Mouse (Mus musculus) limb, embryonic 14.5 days (tissue): Measurements from ENCODE around the gene Nptn. TPM values are rescaled to one million over a fixed set of nuclear protein-coding genes. Genes with fewer than 3 reads are reported as not detected.
"Not testable (repeated sequence)": the region's sequence is repeated elsewhere in the genome, so short reads cannot be mapped to it uniquely, and the experiment has no call there.

Experiments used
- ATAC-seq: fragments of 200-750 bp; cut with Nextera tagmentation; 2 replicates; pipeline ENCODE4 v1.8.0; 2017; ENCODE audit warnings: low read depth, moderate number of reproducible peaks, moderate TSS enrichment; ENCODE audit not compliant: low FRiP score
- DNase-seq: peaks from one replicate; pipeline ENCODE4 v3.0.0-alpha.2; 2015; ENCODE audit warnings: low spot score
- H3K27ac ChIP-seq: fragments of 300-500 bp; sonication (generic); replicated peaks from 2 replicates; pipeline ENCODE4 v1.5.1; 2014; ENCODE audit warnings: low read depth, mild to moderate bottlenecking, low read length, moderate library complexity, mixed read lengths
- H3K27me3 ChIP-seq: fragments of 300-500 bp; sonication (generic); 2 replicates; pipeline ENCODE4 v1.6.1; 2014; ENCODE audit warnings: low read length, mixed read lengths; ENCODE audit not compliant: control insufficient read depth, insufficient read depth
- H3K36me3 ChIP-seq: fragments of 300-500 bp; sonication (generic); 2 replicates; pipeline ENCODE4 v1.6.1; 2014; ENCODE audit warnings: mild to moderate bottlenecking, low read length, moderate library complexity, mixed read lengths; ENCODE audit not compliant: control insufficient read depth, insufficient read depth
- H3K4me1 ChIP-seq: fragments of 300-500 bp; sonication (generic); 2 replicates; pipeline ENCODE4 v1.6.1; 2014; ENCODE audit warnings: antibody characterized with exemption, low read length, mixed read lengths; ENCODE audit not compliant: control insufficient read depth, insufficient read depth
- H3K4me2 ChIP-seq: fragments of 300-500 bp; sonication (generic); replicated peaks from 2 replicates; pipeline ENCODE4 v1.6.1; 2014; ENCODE audit warnings: low read depth, mild to moderate bottlenecking, low read length, moderate library complexity; ENCODE audit not compliant: severe bottlenecking
- H3K4me3 ChIP-seq: fragments of 300-500 bp; sonication (generic); replicated peaks from 2 replicates; pipeline ENCODE4 v1.5.1; 2014; ENCODE audit warnings: low read length
- H3K9ac ChIP-seq: fragments of 300-500 bp; sonication (generic); 2 replicates; pipeline ENCODE4 v1.6.1; 2014; ENCODE audit warnings: mild to moderate bottlenecking, low read depth, low read length, moderate library complexity; ENCODE audit not compliant: severe bottlenecking
- H3K9me3 ChIP-seq: fragments of 300-500 bp; sonication (generic); 2 replicates; pipeline ENCODE4 v1.6.1; 2016; ENCODE audit warnings: low read length; ENCODE audit not compliant: control insufficient read depth
- POLR2A ChIP-seq: fragments of 200-500 bp; IDR thresholded peaks from 2 replicates; pipeline ENCODE4 v1.8.0; 2012; ENCODE audit warnings: inconsistent platforms, mild to moderate bottlenecking, moderate library complexity, borderline replicate concordance; ENCODE audit not compliant: insufficient read depth, insufficient read length; ENCODE audit errors: extremely low read depth
- WGBS: fragments of 180-500 bp; shearing (Covaris S2); extraction: QIAGEN DNeasy Blood & Tissue Kit; methylation state at CpG from one replicate; pipeline ENCODE4 v1.1.7; 2014; 5-methylcytosine and 5-hydroxymethylcytosine counted together
- polyA plus RNA-seq, 2 experiments: library from polyadenylated mRNA; depleted of rRNA in 1 of 2; stranded (reverse) in 1 of 2; unstranded in 1 of 2; fragments of >200 nt; fragmentation: Nextera tagmentation in 1 of 2; extraction: Ambion mirVana in 1 of 2; gene quantifications; 2 replicates each; pipeline versions ENCODE4 v1.2.1 to v1.2.3; 2012 to 2014

Nptn gene
- polyA plus RNA-seq, 2 experiments, result 135 to 335 TPM

- no peak overlapping the region for H3K9ac ChIP-seq
- no peak for ATAC-seq
- no peaks in the 10 kb centered on the region for H3K9me3 ChIP-seq
- no peaks in the 10 kb centered on the region for H3K4me1 ChIP-seq
- no peaks in the 10 kb centered on the region for H3K27me3 ChIP-seq
- H3K4me2 ChIP-seq, result no peak overlapping the region
- no peak overlapping the region for H3K4me3 ChIP-seq
- no peaks in the 10 kb centered on the region for H3K36me3 ChIP-seq
- no peak for TF ChIP-seq POLR2A
- H3K27ac ChIP-seq, result no peak overlapping the region
- DNase-seq, result no peak
These were observed 14.4 kb upstream of the Nptn start for GRCm38 (mm10) chr9:58567682-58568081.

GRCm38 (mm10) chr9:58571001-58571400, 11.0 kb upstream of the Nptn start:
- Histone ChIP-seq H3K27ac (no peak overlapping the region), H3K4me1 (no peaks in the 10 kb centered on the region), H3K36me3 (no peaks in the 10 kb centered on the region), H3K27me3 (no peaks in the 10 kb centered on the region), H3K9ac (no peak overlapping the region), H3K4me3 (no peak overlapping the region), H3K9me3 (no peaks in the 10 kb centered on the region), H3K4me2 (no peak overlapping the region)
- DNase-seq, result no peak
- WGBS, result 88% methylated on average over 1 of the region's 1 CpGs
- no peak for ATAC-seq
- no peak for TF ChIP-seq POLR2A

- DNase-seq (peak; percentile 74), ATAC-seq (no peak)
- 24% methylated on average over 3 of the region's 3 CpGs for WGBS
- no peak overlapping the region for H3K4me3 ChIP-seq
- no peaks in the 10 kb centered on the region for H3K36me3 ChIP-seq
- H3K27ac ChIP-seq, result no peak overlapping the region
- no peaks in the 10 kb centered on the region for H3K9me3 ChIP-seq
- no peak overlapping the region for H3K4me2 ChIP-seq
- no peak overlapping the region for H3K9ac ChIP-seq
- H3K27me3 ChIP-seq, result no peaks in the 10 kb centered on the region
- no peak for TF ChIP-seq POLR2A
- peaks cover 5% of the 10 kb centered on the region; the same call in 1 of the 2 replicates for H3K4me1 ChIP-seq
These were observed 3.4 kb upstream of the Nptn start for GRCm38 (mm10) chr9:58578669-58579068.

- 79% methylated on average over 10 of the region's 10 CpGs for WGBS
- not testable (repeated sequence) for H3K9ac ChIP-seq, H3K4me3 ChIP-seq, H3K4me2 ChIP-seq, H3K9me3 ChIP-seq, H3K4me1 ChIP-seq, H3K36me3 ChIP-seq, H3K27ac ChIP-seq, ATAC-seq, DNase-seq, H3K27me3 ChIP-seq
These were observed 1.4 kb upstream of the Nptn start for GRCm38 (mm10) chr9:58580453-58581195.

GRCm38 (mm10) chr9:58581283-58581930, 633 bp upstream of the Nptn start:
- Histone ChIP-seq H3K9ac (peak overlapping the region; percentile 53), H3K4me1 (peaks cover 8% of the 10 kb centered on the region; the same call in 1 of the 2 replicates), H3K36me3 (no peaks in the 10 kb centered on the region), H3K27me3 (no peaks in the 10 kb centered on the region), H3K27ac (peak overlapping the region; percentile 34), H3K4me2 (peak overlapping the region; percentile 66), H3K4me3 (peak overlapping the region; percentile 73), H3K9me3 (no peaks in the 10 kb centered on the region)
- ATAC-seq (no peak), DNase-seq (no peak)
- no peak for TF ChIP-seq POLR2A
- 27% methylated on average over 8 of the region's 8 CpGs for WGBS
